ENCODE assay signal across 22 mouse cellular contexts in the genomic region with DNA sequence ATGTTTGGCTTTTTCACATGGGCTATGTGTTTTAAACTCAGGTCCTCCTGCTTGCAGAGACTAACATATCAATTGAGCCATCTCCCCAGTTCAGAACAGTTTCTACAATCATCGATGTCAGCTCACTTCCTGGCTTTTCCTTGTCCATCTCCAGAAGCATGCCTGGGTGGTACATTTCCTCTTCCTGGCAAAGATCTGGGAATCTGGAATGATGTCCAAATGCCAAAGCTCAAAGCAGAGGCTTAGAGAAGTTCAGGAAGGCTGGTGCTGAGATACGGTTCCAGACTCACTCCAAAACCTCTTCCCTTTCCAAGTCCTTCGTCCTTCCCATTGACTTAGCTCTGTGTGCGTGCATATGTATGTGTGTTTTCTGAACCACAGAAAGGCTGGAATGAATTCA. TPM values are rescaled to one million over a fixed set of nuclear protein-coding genes. Genes with fewer than 3 reads are reported as not detected.
A peak's percentile ranks its signal among the peaks of the same experiment; 100 is the strongest.
DNase-seq lines count a peak whose midpoint lies in the region; TF ChIP-seq lines count a peak whose summit lies in the region.
"Had no signal": no experiment of that assay in that cellular context is flagged by ENCODE, and none has a peak within 500 bp of the region (broad histone marks: within the 10 kb centered on the region; RNA-seq: fewer than 3 reads in every experiment).

No protein-coding gene starts in this region.

- peaks cover 7% of the 10 kb centered on the region for H3K4me1 ChIP-seq in lung, adult 2 months (ENCODE audit: control insufficient read depth, insufficient read depth, low read length)
- H3K4me1 ChIP-seq: embryonic facial prominence, embryonic 13.5 days; embryonic facial prominence, embryonic 15.5 days; forebrain, embryonic 10.5 days; forebrain, embryonic 12.5 days had no signal

- WGBS in lung, adult 2 months, result 59% methylated on average over 4 of the region's 4 CpGs

- TF ChIP-seq CTCF in lung, adult 2 months (IDR thresholded peaks at IDR 0.05; ENCODE audit: insufficient read depth, low read length), result no peak

- DNase-seq in lung, adult 18-20 months, result peak; percentile 14 to 51
- DNase-seq in lung, postnatal 4 days, result no peak
- peak; percentile 18 for DNase-seq in lung, postnatal 14 days
- no peak for DNase-seq in lung, adult 2 months
- DNase-seq in lung, postnatal 36 days, result peak; percentile 68
- no peak for DNase-seq in frontal cortex, postnatal 10 days (ENCODE audit: low spot score in 2 of 2)
- DNase-seq: adrenal gland, adult 2 months; adrenal gland, postnatal 10 days; adrenal gland, postnatal 25 days; cerebellum, adult 11 months; cerebellum, adult 18-20 months; cerebellum, adult 8-10 months; cerebellum, adult 9-11 months; cerebellum, postnatal 14 days; cerebellum, postnatal 36 days; embryo, embryonic 11 days had no signal

- TF ChIP-seq POLR2A in lung, adult 2 months (IDR thresholded peaks at IDR 0.05; ENCODE audit: borderline replicate concordance, extremely low read depth, low read depth, low read length), result no peak

- no peak overlapping the region for H3K4me3 ChIP-seq in lung, adult 2 months (replicated peaks; ENCODE audit: extremely low read depth, low read depth, low read length)
- H3K4me3 ChIP-seq: embryonic facial prominence, embryonic 13.5 days; embryonic facial prominence, embryonic 15.5 days; erythroblast, embryonic 14.5 days; forebrain, embryonic 10.5 days; forebrain, embryonic 12.5 days had no signal

RNA-seq across cellular contexts. Expression of gene Rgs6, which starts 59.8 kb away (rescaled TPM):
- polyA plus RNA-seq in lung, adult 2 months (2012; rRNA removed), result 3.1 and 3.8 TPM in 2 replicates
- polyA plus RNA-seq: C2C12; erythroblast, embryonic 14.5 days had no signal

Comparison
In these comparisons a context has a peak if more than half of its experiments do, and no peak if none do; other contexts are left out.
1. DNase-seq: peak in lung, adult 18-20 months (2 of 2), lung, postnatal 14 days (single experiment) and lung, postnatal 36 days (single experiment); none in lung, postnatal 4 days (0 of 2), lung, adult 2 months (single experiment) and frontal cortex, postnatal 10 days (0 of 2).